Mouse (Mus musculus) heart, postnatal 0 days (tissue): ENCODE measurements around the gene Rasgef1b.

ENCODE experiments used
- CTCF ChIP-seq: IDR thresholded peaks from 2 replicates; pipeline ENCODE4 v1.5.1; 2016; ENCODE audit warnings: antibody characterized with exemption, control low read depth, low read depth
- EP300 ChIP-seq: IDR thresholded peaks from 2 replicates; pipeline ENCODE4 v1.6.1; 2016; ENCODE audit warnings: antibody characterized with exemption, low read depth

- TF ChIP-seq CTCF, result no peak
- TF ChIP-seq EP300, result no peak
Measured at GRCm38 (mm10) chr5:99450994-99451393, 277.9 kb downstream of the Rasgef1b start.
